In the genomic region with DNA sequence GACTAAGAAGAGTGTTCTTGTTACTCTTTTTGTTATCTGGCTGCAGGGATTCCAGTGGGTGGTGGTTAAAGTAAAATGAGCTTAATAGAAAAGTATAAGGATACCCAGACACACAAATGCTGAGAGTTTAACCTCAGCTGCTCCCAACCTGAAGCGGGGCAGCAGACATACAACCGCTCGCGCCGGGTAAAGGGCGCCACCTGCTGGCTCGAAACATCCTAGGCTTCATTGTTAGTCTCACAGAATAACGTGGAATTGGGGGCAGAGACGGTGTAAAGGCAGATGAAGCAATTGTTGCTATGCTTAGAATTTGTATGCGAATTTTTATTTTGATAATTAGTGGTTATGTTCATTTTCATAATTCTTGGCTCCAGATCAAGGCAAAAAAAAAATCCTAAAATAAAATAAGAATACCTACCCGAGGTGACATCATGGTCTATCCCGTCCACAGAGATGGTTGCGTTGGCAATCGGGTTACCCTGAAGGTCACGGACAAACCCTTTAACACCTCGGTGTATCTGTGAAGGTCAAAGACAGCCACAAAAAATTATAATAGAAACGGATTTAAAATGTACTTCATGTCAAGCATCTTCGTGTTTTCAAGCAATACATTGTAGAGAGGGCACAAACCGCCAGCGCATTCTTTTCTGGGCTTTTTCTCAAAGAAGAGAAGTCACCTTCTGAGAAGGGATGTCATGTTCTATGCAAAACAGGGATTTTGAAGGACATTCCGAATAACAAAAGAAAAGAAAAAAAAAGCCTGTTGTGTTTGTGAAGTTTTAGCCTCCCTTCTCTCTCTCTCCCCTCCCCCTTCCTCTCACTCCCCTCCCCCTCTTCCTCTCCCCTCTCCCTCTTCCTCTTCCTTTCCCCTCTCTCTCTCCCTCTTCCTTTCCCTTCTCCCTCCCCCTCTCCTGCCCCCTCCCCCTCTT, we compare ENCODE assay signal across 9 mouse cellular contexts.
A peak's percentile ranks its signal among the peaks of the same experiment; 100 is the strongest.
DNase-seq lines count a peak whose midpoint lies in the region; ATAC-seq and TF ChIP-seq lines count a peak whose summit lies in the region.
"Had no signal": no experiment of that assay in that cellular context is flagged by ENCODE, and none has a peak within 500 bp of the region (broad histone marks: within the 10 kb centered on the region; RNA-seq: fewer than 3 reads in every experiment).

No protein-coding gene starts in this region.

- WGBS in kidney, embryonic 14.5 days = 45% methylated on average over 21 of the region's 21 CpGs
- 42% methylated on average over 21 of the region's 21 CpGs for WGBS in limb, embryonic 14.5 days

- no peaks in the 10 kb centered on the region for H3K27me3 ChIP-seq in kidney, embryonic 14.5 days (ENCODE audit: control insufficient read depth, insufficient read depth, low read length)
- no peaks in the 10 kb centered on the region for H3K27me3 ChIP-seq in limb, embryonic 14.5 days (ENCODE audit: control insufficient read depth, insufficient read depth, low read length)
- H3K27me3 ChIP-seq: embryonic facial prominence, embryonic 13.5 days had no signal

- H3K4me3 ChIP-seq in kidney, embryonic 14.5 days (ENCODE audit: low read length) = no peak overlapping the region
- H3K4me3 ChIP-seq in limb, embryonic 14.5 days (replicated peaks; ENCODE audit: low read length) = no peak overlapping the region
- H3K4me3 ChIP-seq: embryonic facial prominence, embryonic 13.5 days had no signal

- H3K4me1 ChIP-seq in kidney, embryonic 14.5 days (ENCODE audit: control insufficient read depth, insufficient read depth, low read length) = no peaks in the 10 kb centered on the region
- H3K4me1 ChIP-seq in limb, embryonic 14.5 days (ENCODE audit: control insufficient read depth, insufficient read depth, low read length) = peaks cover 3% of the 10 kb centered on the region; the same call in 1 of the 2 replicates

- intact Hi-C loops in gastrocnemius, postnatal 14 days (cut with DNase I; ENCODE audit: low total_unique reads) = no loop called here

- peak; percentile 82; the same call in 1 of the 2 replicates for ATAC-seq in kidney, embryonic 14.5 days (ENCODE audit: low FRiP score, low TSS enrichment)
- ATAC-seq in limb, embryonic 14.5 days (ENCODE audit: low FRiP score, low read depth) = peak; percentile 53; the same call in 1 of the 2 replicates

- no peak overlapping the region for H3K27ac ChIP-seq in kidney, embryonic 14.5 days (ENCODE audit: low read depth, low read length)
- no peak overlapping the region for H3K27ac ChIP-seq in limb, embryonic 14.5 days (replicated peaks; ENCODE audit: low read depth, low read length)
- H3K27ac ChIP-seq: embryonic facial prominence, embryonic 13.5 days had no signal

- H3K4me2 ChIP-seq in kidney, embryonic 14.5 days (replicated peaks; ENCODE audit: low read depth, low read length) = no peak overlapping the region
- no peak overlapping the region for H3K4me2 ChIP-seq in limb, embryonic 14.5 days (replicated peaks; ENCODE audit: low read depth, low read length, severe bottlenecking)
- H3K4me2 ChIP-seq: embryonic facial prominence, embryonic 13.5 days had no signal

- TF ChIP-seq POLR2A in limb, embryonic 14.5 days (IDR thresholded peaks at IDR 0.05; ENCODE audit: borderline replicate concordance, extremely low read depth, insufficient read depth, insufficient read length) = no peak

- peak; percentile 75 for DNase-seq in 3T3-L1 (ENCODE audit: low read depth, low spot score)
- peak; percentile 12 for DNase-seq in T-cell, adult 2 months (ENCODE audit: low spot score)
- peak; percentile 59 to 79 for DNase-seq in cerebellum, postnatal 4 days (ENCODE audit: low spot score in 2 of 2)
- peak; percentile 69 for DNase-seq in gastrocnemius, postnatal 14 days
- DNase-seq in limb, embryonic 14.5 days (ENCODE audit: low spot score) = peak; percentile 72
- peak; percentile 73 for DNase-seq in neural tube, embryonic 10.5 days (ENCODE audit: extremely low spot score, low spot score)
- DNase-seq in thymus, postnatal 10 days (ENCODE audit: low spot score in 2 of 2) = peak; percentile 9 to 61

- no peaks in the 10 kb centered on the region for H3K9me3 ChIP-seq in kidney, embryonic 14.5 days (ENCODE audit: control insufficient read depth, low read length)
- H3K9me3 ChIP-seq in limb, embryonic 14.5 days (ENCODE audit: control insufficient read depth, low read length) = no peaks in the 10 kb centered on the region
- H3K9me3 ChIP-seq: embryonic facial prominence, embryonic 13.5 days had no signal

- H3K9ac ChIP-seq in kidney, embryonic 14.5 days (ENCODE audit: low read depth, low read length) = no peak overlapping the region
- no peak overlapping the region for H3K9ac ChIP-seq in limb, embryonic 14.5 days (ENCODE audit: low read depth, low read length, severe bottlenecking)
- H3K9ac ChIP-seq: embryonic facial prominence, embryonic 13.5 days had no signal

- no peaks in the 10 kb centered on the region for H3K36me3 ChIP-seq in kidney, embryonic 14.5 days (ENCODE audit: control insufficient read depth, insufficient read depth, low read length)
- peaks cover 6% of the 10 kb centered on the region for H3K36me3 ChIP-seq in limb, embryonic 14.5 days (ENCODE audit: control insufficient read depth, insufficient read depth, low read length)

Comparison
In these comparisons a context has a peak if more than half of its experiments do, and no peak if none do; other contexts are left out.
1. DNase-seq: peak in every context shown above with its lines; median percentile 75 in 3T3-L1; 73 in neural tube, embryonic 10.5 days; 72 in limb, embryonic 14.5 days; 69 in cerebellum, postnatal 4 days; 69 in gastrocnemius, postnatal 14 days; 35 in thymus, postnatal 10 days; 12 in T-cell, adult 2 months.